Mouse (Mus musculus) spleen, adult 2 months (tissue): ENCODE measurements around the gene Gm49383. TPM values are rescaled to one million over a fixed set of nuclear protein-coding genes. Genes with fewer than 3 reads are reported as not detected.

Experiments
- DNase-seq, 2 experiments: peaks; one replicate each; pipeline versions ENCODE4 v3.0.0 to v3.0.0-alpha.2; 2012 to 2021; ENCODE audit warnings: low spot score in 2 of 2, low read depth in 1 of 2
- H3K27ac ChIP-seq: fragments of 200-500 bp; 2 replicates; pipeline ENCODE4 v1.5.1; 2012; ENCODE audit warnings: low read length, inconsistent platforms; ENCODE audit not compliant: insufficient read depth
- H3K27me3 ChIP-seq: fragments of 200-500 bp; 2 replicates; pipeline ENCODE4 v1.6.1; 2012; ENCODE audit warnings: mild to moderate bottlenecking, moderate library complexity, low read length, inconsistent platforms; ENCODE audit not compliant: control insufficient read depth, insufficient read depth
- H3K36me3 ChIP-seq: fragments of 200-500 bp; 2 replicates; pipeline ENCODE4 v1.6.1; 2012; ENCODE audit warnings: mild to moderate bottlenecking, low read length, inconsistent platforms; ENCODE audit not compliant: control insufficient read depth, insufficient read depth
- H3K4me1 ChIP-seq: fragments of 200-500 bp; 2 replicates; pipeline ENCODE4 v1.6.1; 2011; ENCODE audit warnings: inconsistent platforms; ENCODE audit not compliant: control insufficient read depth, insufficient read depth, insufficient read length
- H3K4me3 ChIP-seq: fragments of 200-500 bp; 2 replicates; pipeline ENCODE4 v1.5.1; 2011; ENCODE audit warnings: mild to moderate bottlenecking, inconsistent platforms; ENCODE audit not compliant: insufficient read depth, insufficient read length; ENCODE audit errors: extremely low read depth
- CTCF ChIP-seq: fragments of 200-500 bp; IDR thresholded peaks from 2 replicates; pipeline ENCODE4 v1.5.1; 2011; ENCODE audit warnings: mild to moderate bottlenecking, inconsistent platforms; ENCODE audit not compliant: insufficient read depth, insufficient read length, insufficient replicate concordance; ENCODE audit errors: extremely low read depth
- POLR2A ChIP-seq: fragments of 200-500 bp; IDR thresholded peaks from 2 replicates; pipeline ENCODE4 v1.6.1; 2011; ENCODE audit warnings: low read depth, low read length, inconsistent platforms
- WGBS: fragments of 180-500 bp; shearing (Covaris S2); methylation state at CpG from one replicate; pipeline ENCODE4 v1.1.7; 2018; 5-methylcytosine and 5-hydroxymethylcytosine counted together
- polyA plus RNA-seq: library from polyadenylated mRNA; depleted of rRNA; stranded (reverse); fragments of >200 nt; gene quantifications from 2 replicates; pipeline ENCODE4 v1.2.3, GENCODE M21; 2012

Gm49383 gene
- polyA plus RNA-seq, 1 experiment: 1.8 TPM

GRCm38 (mm10) chr12:69213186-69213777 is 16.4 kb upstream of the Gm49383 start:
- WGBS: 90% methylated on average over 13 of the region's 13 CpGs
- no peak for DNase-seq
- Histone ChIP-seq H3K36me3 (no peaks in the 10 kb centered on the region; the same call in 1 of the 2 replicates), H3K27me3 (no peaks in the 10 kb centered on the region), H3K4me3 (no peak overlapping the region), H3K27ac (no peak overlapping the region), H3K4me1 (no peaks in the 10 kb centered on the region)
- TF ChIP-seq POLR2A (no peak), CTCF (no peak)

- Histone ChIP-seq H3K4me3 (no peak overlapping the region), H3K27me3 (no peaks in the 10 kb centered on the region), H3K27ac (no peak overlapping the region), H3K4me1 (no peaks in the 10 kb centered on the region), H3K36me3 (no peaks in the 10 kb centered on the region; the same call in 1 of the 2 replicates)
- DNase-seq: no peak
- 78% methylated on average over 5 of the region's 5 CpGs for WGBS
- TF ChIP-seq CTCF (no peak), POLR2A (no peak)
These were observed 14.2 kb upstream of the Gm49383 start for GRCm38 (mm10) chr12:69211057-69211456.

- no peak for DNase-seq
- Histone ChIP-seq H3K27ac (no peak overlapping the region), H3K4me1 (no peaks in the 10 kb centered on the region), H3K4me3 (no peak overlapping the region), H3K36me3 (no peaks in the 10 kb centered on the region; the same call in 1 of the 2 replicates), H3K27me3 (no peaks in the 10 kb centered on the region)
- 96% methylated on average over 18 of the region's 18 CpGs for WGBS
- TF ChIP-seq CTCF (no peak), POLR2A (no peak)
These were observed 13.4 kb upstream of the Gm49383 start for GRCm38 (mm10) chr12:69210056-69210979.

GRCm38 (mm10) chr12:69208520-69208919 is 11.6 kb upstream of the Gm49383 start:
- 90% methylated on average over 2 of the region's 2 CpGs for WGBS
- DNase-seq: no peak
- TF ChIP-seq POLR2A (no peak), CTCF (no peak)
- no peak overlapping the region for H3K4me3 ChIP-seq
- no peaks in the 10 kb centered on the region for H3K4me1 ChIP-seq
- no peaks in the 10 kb centered on the region; the same call in 1 of the 2 replicates for H3K36me3 ChIP-seq
- no peaks in the 10 kb centered on the region for H3K27me3 ChIP-seq
- H3K27ac ChIP-seq: no peak overlapping the region

- Histone ChIP-seq H3K4me1 (no peaks in the 10 kb centered on the region), H3K27me3 (no peaks in the 10 kb centered on the region), H3K27ac (no peak overlapping the region), H3K36me3 (peaks cover 2% of the 10 kb centered on the region; the same call in 1 of the 2 replicates), H3K4me3 (no peak overlapping the region)
- no peak for DNase-seq
- TF ChIP-seq CTCF: no peak
- no peak for TF ChIP-seq POLR2A
- 96% methylated on average over 7 of the region's 7 CpGs for whole genome bisulfite sequencing
These were observed 11.0 kb upstream of the Gm49383 start for GRCm38 (mm10) chr12:69207926-69208325.

- Histone ChIP-seq H3K4me3 (no peak overlapping the region), H3K27me3 (no peaks in the 10 kb centered on the region), H3K4me1 (no peaks in the 10 kb centered on the region), H3K36me3 (peaks cover 3% of the 10 kb centered on the region), H3K27ac (no peak overlapping the region)
- WGBS: 94% methylated on average over 8 of the region's 8 CpGs
- TF ChIP-seq POLR2A (no peak), CTCF (no peak)
- DNase-seq: no peak
These were observed 10.5 kb upstream of the Gm49383 start for GRCm38 (mm10) chr12:69207396-69207795.
